Mouse (Mus musculus): ENCODE measurements around the gene Myo1d. TPM values are rescaled to one million over a fixed set of nuclear protein-coding genes. Genes with fewer than 3 reads are reported as not detected.

The Myo1d gene
- polyA plus RNA-seq, 1 experiment from 2014 or later, result 15.8 TPM

DNA sequence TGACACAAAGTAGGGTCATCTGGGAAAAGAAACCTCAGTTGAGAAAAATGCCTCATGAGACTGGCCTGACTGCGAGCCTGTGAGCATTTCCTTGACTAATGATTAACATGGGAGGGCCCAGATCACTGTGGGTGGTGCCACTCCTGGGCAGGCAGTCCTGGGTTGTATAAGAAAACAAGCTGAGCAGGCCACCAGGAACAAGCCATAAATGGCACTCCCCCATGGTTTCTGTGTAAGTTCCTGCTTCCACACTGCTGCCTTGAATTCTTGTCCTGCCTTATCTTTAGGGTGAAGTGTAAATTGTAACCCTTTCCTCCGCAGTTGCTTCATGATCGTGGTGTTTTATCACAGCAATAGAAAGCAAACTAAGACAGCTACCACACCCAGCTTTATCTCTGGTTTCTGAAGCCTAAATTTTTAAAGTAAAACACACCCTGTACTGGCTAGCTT, 4.5 kb upstream of the Myo1d start:
- no peak overlapping the region for H3K4me3 ChIP-seq (ENCODE audit: low read length)
- ATAC-seq (ENCODE audit: low FRiP score, low TSS enrichment), result peak; percentile 58; the same call in 1 of the 2 replicates
- WGBS, result 20% methylated on average over 3 of the region's 3 CpGs
- no peaks in the 10 kb centered on the region for H3K27me3 ChIP-seq (ENCODE audit: insufficient read depth, low read length)
- H3K36me3 ChIP-seq (ENCODE audit: insufficient read depth, low read length), result no peaks in the 10 kb centered on the region
- H3K27ac ChIP-seq (ENCODE audit: low read length), result peak overlapping the region; percentile 86
- 0 out of 2 replicates have a peak, but pooled peaks cover 6% of the 10 kb centered on the region for H3K4me1 ChIP-seq (ENCODE audit: insufficient read depth, low read length)
- H3K9me3 ChIP-seq (ENCODE audit: low read length), result no peaks in the 10 kb centered on the region
- H3K9ac ChIP-seq (replicated peaks; ENCODE audit: low read length), result no peak overlapping the region; the same call in 1 of the 2 replicates
- no peak overlapping the region for H3K4me2 ChIP-seq (replicated peaks; ENCODE audit: low read depth, low read length)

DNA sequence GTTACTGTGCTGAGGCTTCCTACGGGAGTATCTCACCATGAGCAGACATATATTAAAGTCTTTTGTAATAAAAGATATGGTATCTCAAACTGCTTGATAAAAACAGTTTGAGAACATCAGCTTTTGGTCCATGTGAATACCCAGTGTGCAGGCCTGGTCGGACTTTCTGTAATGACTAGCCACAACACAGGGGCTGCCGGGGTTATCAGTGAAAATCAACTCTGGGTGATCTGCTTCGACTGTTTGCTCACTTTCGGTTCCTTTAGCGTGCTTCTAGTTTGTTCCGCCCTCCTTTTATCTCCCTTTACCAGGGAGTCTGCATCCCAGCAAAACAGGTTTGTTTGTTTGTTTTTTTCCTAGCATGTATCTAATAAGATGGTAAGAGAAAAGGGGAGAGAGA, 3.6 kb upstream of the Myo1d start:
- Histone ChIP-seq H3K27ac (ENCODE audit: low read length) (no peak overlapping the region), H3K36me3 (ENCODE audit: insufficient read depth, low read length) (no peaks in the 10 kb centered on the region), H3K9me3 (ENCODE audit: low read length) (no peaks in the 10 kb centered on the region), H3K4me1 (ENCODE audit: insufficient read depth, low read length) (peaks cover 9% of the 10 kb centered on the region; the same call in 1 of the 2 replicates), H3K4me2 (replicated peaks; ENCODE audit: low read depth, low read length) (no peak overlapping the region), H3K9ac (replicated peaks; ENCODE audit: low read length) (no peak overlapping the region), H3K27me3 (ENCODE audit: insufficient read depth, low read length) (no peaks in the 10 kb centered on the region), H3K4me3 (ENCODE audit: low read length) (no peak overlapping the region)
- 59% methylated on average over 7 of the region's 7 CpGs for WGBS
- no peak for ATAC-seq (ENCODE audit: low FRiP score, low TSS enrichment)

DNA sequence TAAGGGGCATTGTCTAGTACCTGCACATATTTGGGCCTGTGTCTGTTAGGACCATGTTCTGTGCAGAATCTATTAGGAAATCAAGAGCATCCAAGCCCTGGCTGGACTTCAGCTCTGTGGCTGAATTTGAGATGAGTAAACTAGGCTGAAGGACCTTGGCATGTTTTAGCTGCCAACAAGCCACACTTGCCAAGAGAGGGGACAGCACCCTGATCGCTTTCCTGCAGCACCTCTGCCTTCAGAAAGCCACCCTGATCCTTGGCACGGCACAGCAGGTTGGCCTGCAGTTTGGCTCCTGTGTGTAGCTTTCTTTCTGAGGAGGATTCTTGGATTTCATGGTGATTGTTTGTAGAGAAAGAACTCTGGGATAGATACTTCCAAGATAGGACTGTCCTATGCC, 1.7 kb upstream of the Myo1d start:
- no peak for ATAC-seq (ENCODE audit: low FRiP score, low TSS enrichment)
- peaks cover 9% of the 10 kb centered on the region; the same call in 1 of the 2 replicates for H3K4me1 ChIP-seq (ENCODE audit: insufficient read depth, low read length)
- H3K27me3 ChIP-seq (ENCODE audit: insufficient read depth, low read length), result no peaks in the 10 kb centered on the region
- H3K36me3 ChIP-seq (ENCODE audit: insufficient read depth, low read length), result no peaks in the 10 kb centered on the region
- H3K9me3 ChIP-seq (ENCODE audit: low read length), result no peaks in the 10 kb centered on the region
- 92% methylated on average over 2 of the region's 2 CpGs for WGBS
- H3K27ac ChIP-seq (ENCODE audit: low read length), result no peak overlapping the region
- no peak overlapping the region for H3K9ac ChIP-seq (replicated peaks; ENCODE audit: low read length)
- H3K4me2 ChIP-seq (replicated peaks; ENCODE audit: low read depth, low read length), result no peak overlapping the region
- no peak overlapping the region for H3K4me3 ChIP-seq (ENCODE audit: low read length)

DNA sequence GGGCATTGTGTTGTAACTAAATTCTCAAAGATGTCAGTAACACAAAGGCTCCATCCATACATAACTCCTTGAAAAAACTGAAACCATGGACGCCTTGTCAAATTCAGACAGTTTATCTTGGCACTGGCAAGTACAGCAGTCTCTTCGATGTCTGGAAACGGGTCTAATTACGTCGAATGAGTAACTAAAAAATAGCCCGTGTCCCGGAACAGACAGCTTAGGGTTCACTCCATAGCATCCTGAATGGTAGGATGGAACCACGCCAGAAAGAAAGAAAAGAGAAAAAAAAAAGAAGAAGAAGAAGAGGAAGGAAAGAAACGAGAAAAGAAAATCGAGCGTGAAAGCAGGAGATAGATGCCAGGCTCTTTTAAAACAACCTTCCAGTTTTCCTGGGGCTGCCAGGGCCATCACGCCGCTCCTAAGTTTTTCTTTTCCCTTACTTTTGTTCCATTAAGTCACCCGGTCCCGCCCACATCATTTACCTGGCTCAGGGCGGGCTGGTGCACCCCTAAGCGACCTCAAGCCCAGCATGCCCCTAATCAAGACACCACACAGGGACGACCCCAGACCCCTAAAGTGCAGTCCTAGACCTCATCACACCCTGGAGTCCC, 804 bp downstream of the Myo1d start:
- WGBS, result 2% methylated on average over 18 of the region's 18 CpGs
- peak overlapping the region; percentile 77; the same call in 1 of the 2 replicates for H3K27ac ChIP-seq (ENCODE audit: low read length)
- no peaks in the 10 kb centered on the region for H3K36me3 ChIP-seq (ENCODE audit: insufficient read depth, low read length)
- H3K4me2 ChIP-seq (replicated peaks; ENCODE audit: low read depth, low read length), result peak overlapping the region; percentile 82
- H3K9me3 ChIP-seq (ENCODE audit: low read length), result no peaks in the 10 kb centered on the region
- no peaks in the 10 kb centered on the region for H3K27me3 ChIP-seq (ENCODE audit: insufficient read depth, low read length)
- peaks cover 5% of the 10 kb centered on the region; the same call in 1 of the 2 replicates for H3K4me1 ChIP-seq (ENCODE audit: insufficient read depth, low read length)
- peak overlapping the region; percentile 75 for H3K4me3 ChIP-seq (ENCODE audit: low read length)
- peak overlapping the region; percentile 75 for H3K9ac ChIP-seq (replicated peaks; ENCODE audit: low read length)
- peak; percentile 60; the same call in 1 of the 2 replicates for ATAC-seq (ENCODE audit: low FRiP score, low TSS enrichment)

DNA sequence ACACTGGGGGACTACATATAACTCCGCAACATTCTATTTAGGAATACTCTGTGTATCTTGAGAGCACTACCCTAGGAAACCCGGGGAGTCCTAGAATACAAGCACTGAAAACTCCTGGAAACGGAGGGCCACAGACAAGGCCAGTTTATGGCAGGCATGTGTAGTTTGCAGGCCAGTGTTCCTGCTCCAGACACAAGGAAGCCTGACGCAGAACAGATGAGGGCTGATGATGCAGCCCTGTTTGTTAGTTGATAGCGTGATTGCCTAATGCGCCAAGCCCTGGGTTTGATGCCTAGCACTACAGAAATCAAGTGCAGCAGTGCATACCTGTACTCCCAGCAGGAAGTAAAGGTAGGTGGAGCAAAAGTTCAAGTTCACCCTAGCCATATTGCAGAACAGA, 1.7 kb downstream of the Myo1d start:
- Histone ChIP-seq H3K4me2 (replicated peaks; ENCODE audit: low read depth, low read length) (no peak overlapping the region), H3K9me3 (ENCODE audit: low read length) (no peaks in the 10 kb centered on the region), H3K9ac (replicated peaks; ENCODE audit: low read length) (no peak overlapping the region), H3K27me3 (ENCODE audit: insufficient read depth, low read length) (no peaks in the 10 kb centered on the region), H3K27ac (ENCODE audit: low read length) (no peak overlapping the region), H3K4me3 (ENCODE audit: low read length) (no peak overlapping the region), H3K36me3 (ENCODE audit: insufficient read depth, low read length) (no peaks in the 10 kb centered on the region), H3K4me1 (ENCODE audit: insufficient read depth, low read length) (peaks cover 3% of the 10 kb centered on the region; the same call in 1 of the 2 replicates)
- WGBS, result 67% methylated on average over 6 of the region's 6 CpGs
- ATAC-seq (ENCODE audit: low FRiP score, low TSS enrichment), result no peak

DNA sequence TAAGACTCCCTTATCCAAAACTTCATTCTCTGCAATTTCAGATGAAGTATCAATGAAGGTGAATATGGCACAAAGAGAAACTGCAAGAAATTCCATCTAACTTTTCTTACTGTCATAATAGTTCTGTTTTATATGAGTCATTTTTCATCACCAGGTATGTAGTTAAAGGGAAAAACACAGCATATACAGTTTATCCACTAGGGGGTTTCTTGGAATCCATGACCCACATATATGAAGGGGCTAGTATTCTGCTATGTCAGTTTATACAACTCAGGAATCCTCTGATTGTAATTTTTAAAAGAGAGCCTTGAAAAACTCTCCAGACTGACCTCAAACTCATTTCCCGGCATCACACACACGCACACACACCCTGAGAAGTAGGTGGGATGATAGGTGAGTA, 2.1 kb downstream of the Myo1d start:
- no peak overlapping the region for H3K9ac ChIP-seq (replicated peaks; ENCODE audit: low read length)
- no peak overlapping the region for H3K27ac ChIP-seq (ENCODE audit: low read length)
- no peak overlapping the region for H3K4me3 ChIP-seq (ENCODE audit: low read length)
- H3K36me3 ChIP-seq (ENCODE audit: insufficient read depth, low read length), result no peaks in the 10 kb centered on the region
- no peaks in the 10 kb centered on the region for H3K27me3 ChIP-seq (ENCODE audit: insufficient read depth, low read length)
- no peak for ATAC-seq (ENCODE audit: low FRiP score, low TSS enrichment)
- H3K4me1 ChIP-seq (ENCODE audit: insufficient read depth, low read length), result peaks cover 3% of the 10 kb centered on the region; the same call in 1 of the 2 replicates
- no peak overlapping the region for H3K4me2 ChIP-seq (replicated peaks; ENCODE audit: low read depth, low read length)
- H3K9me3 ChIP-seq (ENCODE audit: low read length), result no peaks in the 10 kb centered on the region
- WGBS, result 78% methylated on average over 2 of the region's 2 CpGs

DNA sequence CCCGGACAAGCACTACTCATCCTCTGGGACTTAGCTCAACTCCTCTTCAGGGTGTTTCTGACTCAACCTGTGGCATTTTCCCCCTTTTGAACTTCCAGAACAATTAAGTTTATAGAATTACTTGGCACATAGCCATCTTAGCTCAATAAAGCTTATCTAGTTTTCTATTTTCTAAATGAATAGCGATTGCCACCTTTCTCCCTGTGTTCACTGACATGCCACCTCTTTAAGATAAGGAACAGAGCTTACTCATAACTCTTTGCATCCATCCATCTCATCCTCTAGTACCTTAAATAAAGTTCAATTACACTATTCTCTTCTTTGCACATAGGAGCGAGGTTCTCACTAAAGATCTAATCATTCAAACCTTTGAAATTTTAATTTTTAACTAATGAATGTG, 4.3 kb downstream of the Myo1d start:
- H3K9me3 ChIP-seq (ENCODE audit: low read length), result no peaks in the 10 kb centered on the region
- 84% methylated on average over 3 of the region's 3 CpGs for WGBS
- no peak overlapping the region for H3K27ac ChIP-seq (ENCODE audit: low read length)
- H3K4me2 ChIP-seq (replicated peaks; ENCODE audit: low read depth, low read length), result no peak overlapping the region
- peaks cover 14% of the 10 kb centered on the region for H3K4me1 ChIP-seq (ENCODE audit: insufficient read depth, low read length)
- no peak overlapping the region for H3K4me3 ChIP-seq (ENCODE audit: low read length)
- H3K9ac ChIP-seq (replicated peaks; ENCODE audit: low read length), result no peak overlapping the region
- ATAC-seq (ENCODE audit: low FRiP score, low TSS enrichment), result no peak
- H3K36me3 ChIP-seq (ENCODE audit: insufficient read depth, low read length), result no peaks in the 10 kb centered on the region
- H3K27me3 ChIP-seq (ENCODE audit: insufficient read depth, low read length), result no peaks in the 10 kb centered on the region

DNA sequence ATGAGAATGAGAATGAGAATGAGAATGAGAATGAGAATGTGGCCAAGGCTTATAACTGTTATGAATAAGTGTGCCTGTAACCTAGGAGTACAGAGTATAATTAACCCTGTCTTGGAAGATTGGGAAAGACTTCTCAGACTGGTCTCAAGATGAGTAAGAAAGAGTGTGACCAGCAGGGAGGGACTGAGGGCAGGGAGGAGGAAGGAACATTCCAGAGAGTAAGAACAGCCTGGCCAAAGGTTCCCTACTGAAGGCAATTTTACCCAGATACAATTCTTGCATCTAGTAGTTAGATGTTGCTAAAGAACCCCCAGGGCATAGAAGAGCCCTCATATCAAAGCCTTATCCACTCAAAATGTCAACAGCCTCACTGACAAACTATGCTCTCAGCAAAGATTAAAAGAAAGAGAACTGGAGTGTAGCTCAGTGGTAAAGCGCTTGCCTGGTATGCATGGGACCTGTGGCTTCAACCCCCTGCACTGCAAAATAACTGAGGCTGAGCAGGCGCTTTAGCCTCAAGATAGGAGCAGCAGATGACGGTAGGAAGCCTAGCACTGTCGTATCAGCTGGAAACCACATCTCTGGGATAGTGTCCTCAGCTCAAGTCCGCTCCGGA, 7.1 kb downstream of the Myo1d start:
- H3K9me3 ChIP-seq (ENCODE audit: low read length), result no peaks in the 10 kb centered on the region
- H3K27me3 ChIP-seq (ENCODE audit: insufficient read depth, low read length), result no peaks in the 10 kb centered on the region
- ATAC-seq (ENCODE audit: low FRiP score, low TSS enrichment), result no peak
- H3K36me3 ChIP-seq (ENCODE audit: insufficient read depth, low read length), result no peaks in the 10 kb centered on the region
- 81% methylated on average over 6 of the region's 6 CpGs for WGBS
- no peak overlapping the region for H3K27ac ChIP-seq (ENCODE audit: low read length)
- H3K4me1 ChIP-seq (ENCODE audit: insufficient read depth, low read length), result peaks cover 11% of the 10 kb centered on the region
- no peak overlapping the region for H3K4me3 ChIP-seq (ENCODE audit: low read length)
- H3K4me2 ChIP-seq (replicated peaks; ENCODE audit: low read depth, low read length), result no peak overlapping the region
- no peak overlapping the region for H3K9ac ChIP-seq (replicated peaks; ENCODE audit: low read length)

DNA sequence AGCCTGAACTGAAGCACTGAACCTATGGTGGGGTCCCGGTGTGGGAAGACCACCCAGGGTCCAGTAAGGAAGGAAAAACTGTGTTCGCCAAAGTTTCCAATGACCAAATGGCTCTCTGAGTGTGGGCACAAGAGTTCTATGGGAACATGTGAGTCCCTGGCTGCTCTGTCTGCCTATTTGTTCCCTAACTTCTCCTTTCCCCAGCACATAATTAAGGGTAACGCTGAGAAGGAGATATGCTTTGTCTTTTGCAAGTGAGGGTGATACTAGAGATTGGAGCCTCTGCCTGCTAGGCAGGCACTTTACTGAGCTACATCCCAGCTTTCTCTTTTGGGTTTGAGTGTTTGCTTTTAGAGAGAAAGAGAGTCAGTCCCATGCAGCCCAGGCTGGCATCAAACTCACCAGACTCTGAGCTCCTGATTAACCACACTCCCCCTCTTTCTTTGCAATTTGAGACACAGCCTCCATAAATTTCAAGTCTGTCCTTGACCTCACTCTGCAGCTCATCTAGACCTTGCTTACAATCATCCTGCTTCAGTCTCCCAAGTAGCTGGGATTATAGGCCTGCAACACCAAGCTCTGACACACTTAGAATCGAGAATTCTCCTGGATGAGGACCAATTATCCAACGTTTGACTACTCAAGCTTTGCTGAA, 8.1 kb downstream of the Myo1d start:
- Histone ChIP-seq H3K4me1 (ENCODE audit: insufficient read depth, low read length) (peaks cover 11% of the 10 kb centered on the region), H3K4me2 (replicated peaks; ENCODE audit: low read depth, low read length) (no peak overlapping the region), H3K9ac (replicated peaks; ENCODE audit: low read length) (no peak overlapping the region), H3K36me3 (ENCODE audit: insufficient read depth, low read length) (no peaks in the 10 kb centered on the region), H3K27ac (ENCODE audit: low read length) (peak overlapping the region; percentile 13; the same call in 1 of the 2 replicates), H3K4me3 (ENCODE audit: low read length) (no peak overlapping the region), H3K9me3 (ENCODE audit: low read length) (no peaks in the 10 kb centered on the region), H3K27me3 (ENCODE audit: insufficient read depth, low read length) (no peaks in the 10 kb centered on the region)
- ATAC-seq (ENCODE audit: low FRiP score, low TSS enrichment), result no peak
- 65% methylated on average over 5 of the region's 5 CpGs for WGBS

DNA sequence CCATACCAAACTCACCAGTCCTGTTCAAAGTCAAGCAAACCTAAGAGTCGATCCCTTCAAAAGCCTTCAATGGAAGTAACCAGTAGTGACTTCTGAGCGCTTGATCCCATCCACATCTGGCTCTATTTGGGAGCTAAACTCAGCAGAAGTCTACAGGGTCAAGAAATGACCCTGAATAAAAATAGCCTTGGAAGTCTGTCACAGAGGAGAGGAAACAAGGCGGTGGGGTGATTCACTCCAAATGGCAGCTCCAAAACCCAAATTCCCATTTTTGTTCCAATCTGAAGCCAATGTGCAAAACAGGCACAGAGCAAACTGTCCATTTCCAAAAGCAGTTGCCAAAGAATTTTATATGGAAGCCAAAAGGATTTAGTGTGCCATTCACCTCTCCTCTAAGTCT, 8.6 kb downstream of the Myo1d start:
- Histone ChIP-seq H3K4me2 (replicated peaks; ENCODE audit: low read depth, low read length) (no peak overlapping the region), H3K27ac (ENCODE audit: low read length) (peak overlapping the region; percentile 13; the same call in 1 of the 2 replicates), H3K4me1 (ENCODE audit: insufficient read depth, low read length) (peaks cover 11% of the 10 kb centered on the region), H3K27me3 (ENCODE audit: insufficient read depth, low read length) (no peaks in the 10 kb centered on the region), H3K36me3 (ENCODE audit: insufficient read depth, low read length) (no peaks in the 10 kb centered on the region), H3K9ac (replicated peaks; ENCODE audit: low read length) (no peak overlapping the region), H3K9me3 (ENCODE audit: low read length) (no peaks in the 10 kb centered on the region), H3K4me3 (ENCODE audit: low read length) (no peak overlapping the region)
- no peak for ATAC-seq (ENCODE audit: low FRiP score, low TSS enrichment)
- 81% methylated on average over 3 of the region's 3 CpGs for WGBS

All from kidney, embryonic 16.5 days (tissue).